Mouse (Mus musculus): Measurements from ENCODE around the gene Tmem121. TPM values are rescaled to one million over a fixed set of nuclear protein-coding genes. Genes with fewer than 3 reads are reported as not detected.

Gene Tmem121
- total and polyA plus RNA-seq, 3 experiments, result 0.18 TPM; not detected in 2

GRCm38 (mm10) chr12:113142021-113142975 lies 43.4 kb upstream of the Tmem121 start:
- TF ChIP-seq EP300 (IDR thresholded peaks at IDR 0.05; ENCODE audit: insufficient read depth, low read depth, low read length) (peak; percentile 92), POLR2A (IDR thresholded peaks at IDR 0.05; ENCODE audit: insufficient read depth, low read depth, low read length) (peak; percentile 80; the same call in 1 of the 2 replicates), CTCF (IDR thresholded peaks at IDR 0.05) (peak; percentile 38)
- Histone ChIP-seq H3K79me2 (replicated peaks; ENCODE audit: control insufficient read depth, insufficient read depth, low read length) (0 out of 2 replicates have a peak, but pooled peaks cover 1% of the 10 kb centered on the region), H3K9ac (ENCODE audit: low read depth, low read length) (peak overlapping the region; percentile 99), H3K4me3 (peak overlapping the region; percentile 84), H3K27ac (peak overlapping the region; percentile 100), H3K36me3 (ENCODE audit: control insufficient read depth, insufficient read depth, low read length) (peaks cover 21% of the 10 kb centered on the region), H3K4me1 (ENCODE audit: control insufficient read depth, insufficient read depth, low read length) (peaks cover 39% of the 10 kb centered on the region), H3K27me3 (ENCODE audit: control insufficient read depth, insufficient read depth, low read length) (no peaks in the 10 kb centered on the region)
- 5% methylated on average over 15 of the region's 15 CpGs for WGBS
- intact Hi-C loops (cut with DNase I), result loop anchor here (1.0 to 5.0 kb wide), 3 partner anchors 141 to 225 kb away; partner anchors contain the start of gene Brf1
- DNase-seq, result peak; percentile 89 to 93

- Histone ChIP-seq H3K4me3 (peak overlapping the region; percentile 84), H3K4me1 (ENCODE audit: control insufficient read depth, insufficient read depth, low read length) (peaks cover 46% of the 10 kb centered on the region), H3K9ac (ENCODE audit: low read depth, low read length) (peak overlapping the region; percentile 60), H3K36me3 (ENCODE audit: control insufficient read depth, insufficient read depth, low read length) (peaks cover 21% of the 10 kb centered on the region), H3K79me2 (replicated peaks; ENCODE audit: control insufficient read depth, insufficient read depth, low read length) (0 out of 2 replicates have a peak, but pooled peaks cover 1% of the 10 kb centered on the region), H3K27ac (peak overlapping the region; percentile 100), H3K27me3 (ENCODE audit: control insufficient read depth, insufficient read depth, low read length) (no peaks in the 10 kb centered on the region)
- peak; percentile 69 for DNase-seq
- 7% methylated on average over 7 of the region's 7 CpGs for WGBS
- no peak for TF ChIP-seq POLR2A (IDR thresholded peaks at IDR 0.05; ENCODE audit: insufficient read depth, low read depth, low read length)
- peak; percentile 39 for TF ChIP-seq CTCF (IDR thresholded peaks at IDR 0.05)
- peak; percentile 74 for TF ChIP-seq EP300 (IDR thresholded peaks at IDR 0.05; ENCODE audit: insufficient read depth, low read depth, low read length)
- intact Hi-C loops (cut with DNase I), result loop anchor here (2.0 to 5.0 kb wide), 2 partner anchors 142 to 191 kb away; partner anchors contain the start of gene Brf1
Observed at GRCm38 (mm10) chr12:113143164-113143563, 42.6 kb upstream of the Tmem121 start.

GRCm38 (mm10) chr12:113144001-113144756 lies 41.6 kb upstream of the Tmem121 start:
- H3K27me3 ChIP-seq (ENCODE audit: control insufficient read depth, insufficient read depth, low read length), result no peaks in the 10 kb centered on the region
- H3K36me3 ChIP-seq (ENCODE audit: control insufficient read depth, insufficient read depth, low read length), result peaks cover 21% of the 10 kb centered on the region
- TF ChIP-seq POLR2A (IDR thresholded peaks at IDR 0.05; ENCODE audit: insufficient read depth, low read depth, low read length) (0 out of 2 replicates have a peak, but pooled peaks have one; percentile 21), EP300 (IDR thresholded peaks at IDR 0.05; ENCODE audit: insufficient read depth, low read depth, low read length) (no peak)
- 44% methylated on average over 20 of the region's 20 CpGs for WGBS
- 0 out of 2 replicates have a peak, but pooled peaks cover 1% of the 10 kb centered on the region for H3K79me2 ChIP-seq (replicated peaks; ENCODE audit: control insufficient read depth, insufficient read depth, low read length)
- peak overlapping the region; percentile 84 for H3K4me3 ChIP-seq
- H3K4me1 ChIP-seq (ENCODE audit: control insufficient read depth, insufficient read depth, low read length), result peaks cover 50% of the 10 kb centered on the region
- peak overlapping the region; percentile 100 for H3K27ac ChIP-seq
- DNase-seq, result peak; percentile 73 to 76
- intact Hi-C loops (cut with DNase I), result loop anchor here (5.0 kb wide), 1 partner anchor 192 kb away; no protein-coding TSS in a partner anchor
- peak overlapping the region; percentile 21 for H3K9ac ChIP-seq (ENCODE audit: low read depth, low read length)

- Histone ChIP-seq H3K9ac (ENCODE audit: low read depth, low read length) (peak overlapping the region; percentile 17), H3K36me3 (ENCODE audit: control insufficient read depth, insufficient read depth, low read length) (peaks cover 21% of the 10 kb centered on the region), H3K4me3 (peak overlapping the region; percentile 84; the same call in 1 of the 2 replicates), H3K27me3 (ENCODE audit: control insufficient read depth, insufficient read depth, low read length) (no peaks in the 10 kb centered on the region), H3K4me1 (ENCODE audit: control insufficient read depth, insufficient read depth, low read length) (peaks cover 48% of the 10 kb centered on the region), H3K79me2 (replicated peaks; ENCODE audit: control insufficient read depth, insufficient read depth, low read length) (0 out of 2 replicates have a peak, but pooled peaks cover 1% of the 10 kb centered on the region), H3K27ac (peak overlapping the region; percentile 100)
- TF ChIP-seq CTCF (IDR thresholded peaks at IDR 0.05) (no peak), POLR2A (IDR thresholded peaks at IDR 0.05; ENCODE audit: insufficient read depth, low read depth, low read length) (no peak), EP300 (IDR thresholded peaks at IDR 0.05; ENCODE audit: insufficient read depth, low read depth, low read length) (no peak)
- intact Hi-C loops (cut with DNase I), result loop anchor here (5.0 kb wide), 1 partner anchor 193 kb away; no protein-coding TSS in a partner anchor
- WGBS, result 56% methylated on average over 16 of the region's 16 CpGs
- peak in 1 of 2 experiments; percentile 33 for DNase-seq
Observed at GRCm38 (mm10) chr12:113144886-113145285, 40.8 kb upstream of the Tmem121 start.

GRCm38 (mm10) chr12:113145591-113145990 lies 40.1 kb upstream of the Tmem121 start:
- no peak for TF ChIP-seq CTCF (IDR thresholded peaks at IDR 0.05)
- TF ChIP-seq EP300 (IDR thresholded peaks at IDR 0.05; ENCODE audit: insufficient read depth, low read depth, low read length), result no peak
- no peak for TF ChIP-seq POLR2A (IDR thresholded peaks at IDR 0.05; ENCODE audit: insufficient read depth, low read depth, low read length)
- H3K4me1 ChIP-seq (ENCODE audit: control insufficient read depth, insufficient read depth, low read length), result peaks cover 49% of the 10 kb centered on the region
- no peak overlapping the region for H3K4me3 ChIP-seq
- WGBS, result 61% methylated on average over 5 of the region's 5 CpGs
- H3K79me2 ChIP-seq (replicated peaks; ENCODE audit: control insufficient read depth, insufficient read depth, low read length), result no peaks in the 10 kb centered on the region
- H3K36me3 ChIP-seq (ENCODE audit: control insufficient read depth, insufficient read depth, low read length), result peaks cover 21% of the 10 kb centered on the region
- DNase-seq, result no peak
- H3K9ac ChIP-seq (ENCODE audit: low read depth, low read length), result peak overlapping the region; percentile 27
- intact Hi-C loops (cut with DNase I), result no loop called here
- H3K27me3 ChIP-seq (ENCODE audit: control insufficient read depth, insufficient read depth, low read length), result no peaks in the 10 kb centered on the region
- H3K27ac ChIP-seq, result peak overlapping the region; percentile 87
